Mouse (Mus musculus) hindbrain, embryonic 13.5 days (tissue): ENCODE measurements around the gene Dnmt1. TPM values are rescaled to one million over a fixed set of nuclear protein-coding genes. Genes with fewer than 3 reads are reported as not detected.

Source experiments
- ATAC-seq: fragments of 200-750 bp; cut with Nextera tagmentation; 2 replicates; pipeline ENCODE4 v1.8.0; 2017; ENCODE audit warnings: moderate TSS enrichment; ENCODE audit not compliant: low FRiP score
- H3K27ac ChIP-seq: fragments of 300-500 bp; sonication (generic); 2 replicates; pipeline ENCODE4 v1.5.1; 2015; ENCODE audit warnings: inconsistent platforms, mild to moderate bottlenecking, moderate library complexity
- H3K27me3 ChIP-seq: fragments of 300-500 bp; sonication (generic); 2 replicates; pipeline ENCODE4 v1.6.1; 2015; ENCODE audit warnings: mild to moderate bottlenecking, inconsistent platforms
- H3K36me3 ChIP-seq: fragments of 300-500 bp; sonication (generic); 2 replicates; pipeline ENCODE4 v1.6.1; 2015; ENCODE audit warnings: mild to moderate bottlenecking, inconsistent platforms
- H3K4me1 ChIP-seq: fragments of 300-500 bp; sonication (generic); replicated peaks from 2 replicates; pipeline ENCODE4 v1.6.1; 2015; ENCODE audit warnings: inconsistent platforms
- H3K4me2 ChIP-seq: fragments of 300-500 bp; sonication (generic); 2 replicates; pipeline ENCODE4 v1.6.1; 2015; ENCODE audit warnings: inconsistent platforms, mild to moderate bottlenecking, moderate library complexity
- H3K4me3 ChIP-seq: fragments of 300-500 bp; sonication (generic); 2 replicates; pipeline ENCODE4 v1.5.1; 2015; ENCODE audit warnings: mild to moderate bottlenecking, inconsistent platforms
- H3K9ac ChIP-seq: fragments of 300-500 bp; sonication (generic); 2 replicates; pipeline ENCODE4 v1.6.1; 2015; ENCODE audit warnings: mild to moderate bottlenecking, inconsistent platforms
- H3K9me3 ChIP-seq: fragments of 300-500 bp; sonication (generic); 2 replicates; pipeline ENCODE4 v1.6.1; 2016; ENCODE audit warnings: inconsistent platforms
- WGBS: fragments of 180-500 bp; shearing (Covaris S2); methylation state at CpG from one replicate; pipeline ENCODE4 v1.1.7; 2015; 5-methylcytosine and 5-hydroxymethylcytosine counted together
- polyA plus RNA-seq: library from polyadenylated mRNA; unstranded; fragments of >200 nt; fragmentation: Nextera tagmentation; extraction: Ambion mirVana; gene quantifications from 2 replicates; pipeline ENCODE4 v1.2.1, GENCODE M21; 2015

The Dnmt1 gene
- polyA plus RNA-seq, 1 experiment from 2014 or later: 65.8 TPM

- H3K9me3 ChIP-seq: no peaks in the 10 kb centered on the region
- peak within 1 kb of the TSS; percentile 96 for H3K27ac ChIP-seq
- H3K4me1 ChIP-seq: peaks cover 21% of the 10 kb centered on the region
- H3K4me2 ChIP-seq: peak within 1 kb of the TSS; percentile 94
- H3K36me3 ChIP-seq: peaks cover 36% of the 10 kb centered on the region
- peak within 1 kb of the TSS; percentile 90 for H3K4me3 ChIP-seq
- no peaks in the 10 kb centered on the region for H3K27me3 ChIP-seq
- peak; percentile 97 for ATAC-seq
- under 1% methylated on average over 43 of the region's 43 CpGs for WGBS
- H3K9ac ChIP-seq: peak within 1 kb of the TSS; percentile 89
These were observed 71.8 kb downstream of the Dnmt1 start, which contains the start of gene Ppan for GRCm38 (mm10) chr9:20887704-20888385. Gene Ppan, plus strand, starts transcription at chr9:20888175.

- peak overlapping the region; percentile 96 for H3K27ac ChIP-seq
- no peak overlapping the region for H3K4me3 ChIP-seq
- H3K4me1 ChIP-seq: peaks cover 21% of the 10 kb centered on the region
- peaks cover 29% of the 10 kb centered on the region for H3K36me3 ChIP-seq
- H3K9ac ChIP-seq: 0 out of 2 replicates have a peak overlapping the region, but pooled peaks have one; percentile 89
- H3K4me2 ChIP-seq: peak overlapping the region; percentile 94
- no peaks in the 10 kb centered on the region for H3K9me3 ChIP-seq
- no peaks in the 10 kb centered on the region for H3K27me3 ChIP-seq
- whole genome bisulfite sequencing: 90% methylated on average over 6 of the region's 6 CpGs
- ATAC-seq: no peak
These were observed 72.5 kb downstream of the Dnmt1 start for GRCm38 (mm10) chr9:20887191-20887590.

- no peak overlapping the region for H3K4me3 ChIP-seq
- no peak for ATAC-seq
- no peak overlapping the region for H3K27ac ChIP-seq
- peaks cover 23% of the 10 kb centered on the region for H3K36me3 ChIP-seq
- WGBS: 95% methylated on average over 2 of the region's 2 CpGs
- no peak overlapping the region for H3K9ac ChIP-seq
- no peak overlapping the region for H3K4me2 ChIP-seq
- peaks cover 21% of the 10 kb centered on the region for H3K4me1 ChIP-seq
- no peaks in the 10 kb centered on the region for H3K9me3 ChIP-seq
- no peaks in the 10 kb centered on the region for H3K27me3 ChIP-seq
These were observed 73.1 kb downstream of the Dnmt1 start for GRCm38 (mm10) chr9:20886563-20886962.

GRCm38 (mm10) chr9:20879097-20879792, 80.4 kb downstream of the Dnmt1 start, which contains the start of gene Angptl6:
Gene Angptl6, minus strand, starts transcription at chr9:20879727.
- Histone ChIP-seq H3K9me3 (no peaks in the 10 kb centered on the region), H3K27ac (peak within 1 kb of the TSS; percentile 96), H3K9ac (peak within 1 kb of the TSS; percentile 74), H3K27me3 (0 out of 2 replicates have a peak, but pooled peaks cover 4% of the 10 kb centered on the region), H3K36me3 (no peaks in the 10 kb centered on the region), H3K4me2 (peak within 1 kb of the TSS; percentile 66), H3K4me3 (peak within 1 kb of the TSS; percentile 44), H3K4me1 (peaks cover 13% of the 10 kb centered on the region; the same call in 1 of the 2 replicates)
- 94% methylated on average over 13 of the region's 13 CpGs for WGBS
- ATAC-seq: no peak

GRCm38 (mm10) chr9:20878710-20879065, 81.0 kb downstream of the Dnmt1 start:
- Histone ChIP-seq H3K9me3 (no peaks in the 10 kb centered on the region), H3K36me3 (no peaks in the 10 kb centered on the region), H3K9ac (peak overlapping the region; percentile 74), H3K4me1 (peaks cover 13% of the 10 kb centered on the region; the same call in 1 of the 2 replicates), H3K27me3 (0 out of 2 replicates have a peak, but pooled peaks cover 4% of the 10 kb centered on the region), H3K4me3 (peak overlapping the region; percentile 44), H3K27ac (peak overlapping the region; percentile 96), H3K4me2 (peak overlapping the region; percentile 66)
- WGBS: 25% methylated on average over 10 of the region's 10 CpGs
- peak; percentile 11; the same call in 1 of the 2 replicates for ATAC-seq

GRCm38 (mm10) chr9:20878041-20878709, 81.5 kb downstream of the Dnmt1 start:
- Histone ChIP-seq H3K4me2 (peak overlapping the region; percentile 66), H3K36me3 (no peaks in the 10 kb centered on the region), H3K9ac (peak overlapping the region; percentile 74), H3K27ac (peak overlapping the region; percentile 96), H3K9me3 (no peaks in the 10 kb centered on the region), H3K4me1 (peaks cover 13% of the 10 kb centered on the region; the same call in 1 of the 2 replicates), H3K4me3 (peak overlapping the region; percentile 44), H3K27me3 (0 out of 2 replicates have a peak, but pooled peaks cover 4% of the 10 kb centered on the region)
- peak; percentile 95 for ATAC-seq
- under 1% methylated on average over 69 of the region's 69 CpGs for WGBS

- 0 out of 2 replicates have a peak, but pooled peaks cover 11% of the 10 kb centered on the region for H3K27me3 ChIP-seq
- H3K27ac ChIP-seq: peak overlapping the region; percentile 96
- no peaks in the 10 kb centered on the region for H3K36me3 ChIP-seq
- ATAC-seq: no peak; the same call in 1 of the 2 replicates
- H3K9me3 ChIP-seq: no peaks in the 10 kb centered on the region
- 39% methylated on average over 14 of the region's 14 CpGs for WGBS
- H3K4me3 ChIP-seq: peak overlapping the region; percentile 44
- H3K9ac ChIP-seq: peak overlapping the region; percentile 74
- H3K4me2 ChIP-seq: peak overlapping the region; percentile 66
- peaks cover 13% of the 10 kb centered on the region; the same call in 1 of the 2 replicates for H3K4me1 ChIP-seq
These were observed 82.3 kb downstream of the Dnmt1 start for GRCm38 (mm10) chr9:20877118-20878040.

- Histone ChIP-seq H3K4me3 (no peak overlapping the region), H3K27ac (no peak overlapping the region), H3K4me2 (no peak overlapping the region), H3K36me3 (no peaks in the 10 kb centered on the region), H3K27me3 (peaks cover 13% of the 10 kb centered on the region; the same call in 1 of the 2 replicates), H3K9me3 (no peaks in the 10 kb centered on the region), H3K9ac (peak overlapping the region; percentile 49; the same call in 1 of the 2 replicates), H3K4me1 (peaks cover 13% of the 10 kb centered on the region; the same call in 1 of the 2 replicates)
- WGBS: 77% methylated on average over 9 of the region's 9 CpGs
- ATAC-seq: no peak
These were observed 83.2 kb downstream of the Dnmt1 start for GRCm38 (mm10) chr9:20876318-20877117.

- no peak for ATAC-seq
- Histone ChIP-seq H3K4me3 (no peak overlapping the region), H3K4me1 (peaks cover 13% of the 10 kb centered on the region; the same call in 1 of the 2 replicates), H3K27ac (no peak overlapping the region), H3K4me2 (no peak overlapping the region), H3K27me3 (peaks cover 26% of the 10 kb centered on the region), H3K9ac (peak overlapping the region; percentile 55), H3K36me3 (no peaks in the 10 kb centered on the region), H3K9me3 (no peaks in the 10 kb centered on the region)
- WGBS: 68% methylated on average over 23 of the region's 23 CpGs
These were observed 84.5 kb downstream of the Dnmt1 start for GRCm38 (mm10) chr9:20875021-20875790.

- 87% methylated on average over 12 of the region's 12 CpGs for WGBS
- Histone ChIP-seq H3K4me3 (no peak overlapping the region), H3K4me1 (peaks cover 12% of the 10 kb centered on the region), H3K4me2 (no peak overlapping the region), H3K9me3 (no peaks in the 10 kb centered on the region), H3K36me3 (no peaks in the 10 kb centered on the region), H3K27ac (no peak overlapping the region), H3K9ac (no peak overlapping the region), H3K27me3 (peaks cover 43% of the 10 kb centered on the region)
- no peak for ATAC-seq
These were observed 86.2 kb downstream of the Dnmt1 start for GRCm38 (mm10) chr9:20873521-20873920.
